Mouse (Mus musculus) cortical plate, adult 2 months (tissue): ENCODE measurements at regions not wholly inside any gene's neighbourhood (a gene's known extent, or its start where the extent isn't known, plus 50 kb on each side); places are given as distances from the start of the nearest gene placed in this dataset.

ENCODE experiments used
- CTCF ChIP-seq: fragments of 200-500 bp; IDR thresholded peaks from 2 replicates; pipeline ENCODE4 v1.5.1; 2011; ENCODE audit warnings: mild to moderate bottlenecking, control low read depth, low read length; ENCODE audit not compliant: insufficient read depth; ENCODE audit errors: extremely low read depth
- POLR2A ChIP-seq: fragments of 200-500 bp; IDR thresholded peaks from 2 replicates; pipeline ENCODE4 v1.6.1; 2011; ENCODE audit warnings: mild to moderate bottlenecking, low read length, control low read depth; ENCODE audit not compliant: insufficient read depth; ENCODE audit errors: extremely low read depth

GRCm38 (mm10) chr12:9996455-9997189 lies 373.2 kb upstream of the Nt5c1b start:
- TF ChIP-seq POLR2A (no peak), CTCF (no peak)
